10 mouse cellular contexts compared by ENCODE assay signal in the genomic region with DNA sequence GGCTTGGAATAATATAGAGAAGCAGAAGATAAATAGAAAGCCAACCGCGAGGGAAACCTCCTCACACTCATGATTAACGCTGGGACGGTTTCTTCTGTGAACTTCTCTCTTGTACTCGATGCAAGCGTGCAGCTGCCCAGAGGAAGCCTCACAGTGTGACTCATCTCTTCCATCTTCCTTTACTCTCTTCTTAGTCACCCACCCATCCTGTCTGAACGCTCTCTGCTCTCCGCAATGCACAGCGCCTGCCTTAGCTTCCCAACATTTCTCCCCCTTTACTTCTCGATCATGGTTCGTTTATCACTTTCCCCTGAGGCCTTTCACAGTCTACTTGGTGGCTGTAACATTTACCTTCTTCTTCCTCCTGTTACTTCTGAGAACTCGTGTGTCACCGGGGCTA. TPM values are rescaled to one million over a fixed set of nuclear protein-coding genes. Genes with fewer than 3 reads are reported as not detected.
DNase-seq lines count a peak whose midpoint lies in the region; ATAC-seq and TF ChIP-seq lines count a peak whose summit lies in the region.
"Had no signal": no experiment of that assay in that cellular context is flagged by ENCODE, and none has a peak within 500 bp of the region (broad histone marks: within the 10 kb centered on the region; RNA-seq: fewer than 3 reads in every experiment).

No protein-coding gene starts in this region.

- DNase-seq in layer of hippocampus, adult 2 months (ENCODE audit: low spot score in 2 of 2), result no peak
- DNase-seq in layer of hippocampus, adult 11-12 months (ENCODE audit: low spot score), result no peak
- DNase-seq in Muller cell, postnatal 12 days (ENCODE audit: inconsistent ontology term), result peak; percentile 24
- no peak for DNase-seq in kidney, adult 8-10 months
- DNase-seq in left cerebral cortex, postnatal 10 days (ENCODE audit: extremely low spot score in 1 of 2, low spot score in 2 of 2), result no peak

- intact Hi-C loops in left cerebral cortex, postnatal 10 days (cut with DNase I), result no loop called here

- peak; percentile 82 for ATAC-seq in heart, embryonic 12.5 days (ENCODE audit: insufficient number of reproducible peaks, low FRiP score)
- ATAC-seq in monocyte, adult 5-6 weeks (replicated peaks; ENCODE audit: insufficient number of reproducible peaks, low FRiP score, low TSS enrichment, poor library complexity, severe bottlenecking), result peak; percentile 69
- no peak for ATAC-seq in midbrain, embryonic 15.5 days (replicated peaks)

- H3K27me3 ChIP-seq in heart, embryonic 12.5 days (replicated peaks), result no peaks in the 10 kb centered on the region
- no peaks in the 10 kb centered on the region for H3K27me3 ChIP-seq in midbrain, embryonic 15.5 days (replicated peaks)

- no peaks in the 10 kb centered on the region for H3K9me3 ChIP-seq in heart, embryonic 12.5 days (replicated peaks)
- no peaks in the 10 kb centered on the region for H3K9me3 ChIP-seq in midbrain, embryonic 15.5 days

- H3K4me2 ChIP-seq in heart, embryonic 12.5 days, result no peak overlapping the region
- H3K4me2 ChIP-seq in midbrain, embryonic 15.5 days, result no peak overlapping the region

- WGBS in heart, embryonic 12.5 days, result 59% methylated on average over 13 of the region's 13 CpGs
- 87% methylated on average over 13 of the region's 13 CpGs for WGBS in midbrain, embryonic 15.5 days

- H3K9ac ChIP-seq in heart, embryonic 12.5 days, result no peak overlapping the region
- no peak overlapping the region for H3K9ac ChIP-seq in midbrain, embryonic 15.5 days

- peak overlapping the region; percentile 63 for H3K27ac ChIP-seq in layer of hippocampus, adult 2 months
- H3K27ac ChIP-seq in heart, embryonic 12.5 days (ENCODE audit: poor library complexity, severe bottlenecking), result peak overlapping the region; percentile 65; the same call in 1 of the 2 replicates
- no peak overlapping the region for H3K27ac ChIP-seq in midbrain, embryonic 15.5 days

- H3K4me1 ChIP-seq in heart, embryonic 12.5 days (replicated peaks), result peaks cover 10% of the 10 kb centered on the region; the same call in 1 of the 2 replicates
- H3K4me1 ChIP-seq in midbrain, embryonic 15.5 days, result no peaks in the 10 kb centered on the region

- H3K36me3 ChIP-seq in heart, embryonic 12.5 days, result no peaks in the 10 kb centered on the region
- H3K36me3 ChIP-seq in midbrain, embryonic 15.5 days (replicated peaks), result no peaks in the 10 kb centered on the region

- no peak overlapping the region for H3K4me3 ChIP-seq in layer of hippocampus, adult 2 months
- no peak overlapping the region for H3K4me3 ChIP-seq in heart, embryonic 12.5 days
- H3K4me3 ChIP-seq in midbrain, embryonic 15.5 days, result no peak overlapping the region

- TF ChIP-seq CTCF in layer of hippocampus, adult 2 months (conservative IDR thresholded peaks at IDR 0.05), result no peak

RNA-seq across cellular contexts. Expression of a gene that starts 20.1 kb away (rescaled TPM):
- not detected for total RNA-seq in layer of hippocampus, adult 2 months (2021)
- polyA plus RNA-seq in heart, embryonic 12.5 days (2016; fragmentation: Nextera tagmentation; extraction: Ambion mirVana), result not detected in 2 replicates
- total RNA-seq in monocyte, adult 5-6 weeks (2017), result not detected in 3 replicates
- not detected in 2 replicates for polyA plus RNA-seq in midbrain, embryonic 15.5 days (2015; fragmentation: Nextera tagmentation; extraction: Ambion mirVana)
- total RNA-seq in left cerebral cortex, postnatal 10 days (2021), result not detected
- total RNA-seq: left cerebral cortex, postnatal 14 days had no signal
- polyA plus RNA-seq: stomach, embryonic 14.5 days had no signal

RNA-seq across cellular contexts. Expression of a gene that starts 31.7 kb away (rescaled TPM):
- total RNA-seq in layer of hippocampus, adult 2 months (2021), result 10 to 100 TPM in 1 of 2 experiments, 1 to 10 TPM in 1; 10.0 to 11.9 TPM
- 8.6 TPM in 2 replicates for polyA plus RNA-seq in heart, embryonic 12.5 days (2016; fragmentation: Nextera tagmentation; extraction: Ambion mirVana)
- total RNA-seq in monocyte, adult 5-6 weeks (2017), result 8.2 to 34.9 TPM (median 12.2 TPM) in 3 replicates
- polyA plus RNA-seq in midbrain, embryonic 15.5 days (2015; fragmentation: Nextera tagmentation; extraction: Ambion mirVana), result 7.0 and 7.6 TPM in 2 replicates
- total RNA-seq in left cerebral cortex, postnatal 10 days (2021), result 10 to 100 TPM in 1 of 2 experiments, 1 to 10 TPM in 1; 9.7 to 11.0 TPM

RNA-seq across cellular contexts. Expression of a gene that starts 31.8 kb away (rescaled TPM):
- total RNA-seq in layer of hippocampus, adult 2 months (2021), result 10 to 100 TPM; 63.7 to 64.4 TPM
- polyA plus RNA-seq in heart, embryonic 12.5 days (2016; fragmentation: Nextera tagmentation; extraction: Ambion mirVana), result 9.0 and 9.7 TPM in 2 replicates
- total RNA-seq in monocyte, adult 5-6 weeks (2017), result 65.6 to 111 TPM (median 93.7 TPM) in 3 replicates
- 7.7 and 9.2 TPM in 2 replicates for polyA plus RNA-seq in midbrain, embryonic 15.5 days (2015; fragmentation: Nextera tagmentation; extraction: Ambion mirVana)
- 10 to 100 TPM; 57.8 to 63.2 TPM for total RNA-seq in left cerebral cortex, postnatal 10 days (2021)

RNA-seq across cellular contexts. Expression of a gene that starts 39.6 kb away (rescaled TPM):
- total RNA-seq in layer of hippocampus, adult 2 months (2021), result under 1 TPM; 0.20 to 0.27 TPM
- polyA plus RNA-seq in heart, embryonic 12.5 days (2016; fragmentation: Nextera tagmentation; extraction: Ambion mirVana), result 0.37 and 0.56 TPM in 2 replicates
- 0.19 TPM in 1 of 3 replicates, not detected in the others for total RNA-seq in monocyte, adult 5-6 weeks (2017)
- not detected in 2 replicates for polyA plus RNA-seq in midbrain, embryonic 15.5 days (2015; fragmentation: Nextera tagmentation; extraction: Ambion mirVana)
- under 1 TPM; 0.18 to 0.24 TPM for total RNA-seq in left cerebral cortex, postnatal 10 days (2021)
